Mouse (Mus musculus) embryonic facial prominence, embryonic 13.5 days (tissue): Measurements from ENCODE around the gene Kctd15. TPM values are rescaled to one million over a fixed set of nuclear protein-coding genes. Genes with fewer than 3 reads are reported as not detected.
A peak's percentile ranks its signal among the peaks of the same experiment; 100 is the strongest.

Source experiments
- ATAC-seq: fragments of 200-750 bp; cut with Nextera tagmentation; 2 replicates; pipeline ENCODE4 v1.8.0; 2017; ENCODE audit warnings: low read depth; ENCODE audit not compliant: insufficient number of reproducible peaks, insufficient read depth, low FRiP score, low TSS enrichment
- H3K27ac ChIP-seq: fragments of 300-500 bp; sonication (generic); 2 replicates; pipeline ENCODE4 v1.5.1; 2015; ENCODE audit warnings: moderate library complexity, mild to moderate bottlenecking, inconsistent platforms
- H3K27me3 ChIP-seq: fragments of 300-500 bp; sonication (generic); 2 replicates; pipeline ENCODE4 v1.6.1; 2015; ENCODE audit warnings: mild to moderate bottlenecking, inconsistent platforms
- H3K36me3 ChIP-seq: fragments of 300-500 bp; sonication (generic); 2 replicates; pipeline ENCODE4 v1.6.1; 2015; ENCODE audit warnings: mild to moderate bottlenecking, inconsistent platforms
- H3K4me1 ChIP-seq: fragments of 300-500 bp; sonication (generic); 2 replicates; pipeline ENCODE4 v1.6.1; 2015; ENCODE audit warnings: inconsistent platforms
- H3K4me2 ChIP-seq: fragments of 300-500 bp; sonication (generic); 2 replicates; pipeline ENCODE4 v1.6.1; 2015; ENCODE audit warnings: moderate library complexity, mild to moderate bottlenecking, inconsistent platforms
- H3K4me3 ChIP-seq: fragments of 300-500 bp; sonication (generic); 2 replicates; pipeline ENCODE4 v1.5.1; 2015; ENCODE audit warnings: mild to moderate bottlenecking, inconsistent platforms
- H3K9ac ChIP-seq: fragments of 300-500 bp; sonication (generic); 2 replicates; pipeline ENCODE4 v1.6.1; 2015; ENCODE audit warnings: mild to moderate bottlenecking, inconsistent platforms
- H3K9me3 ChIP-seq: fragments of 300-500 bp; sonication (generic); 2 replicates; pipeline ENCODE4 v1.6.1; 2016; ENCODE audit warnings: inconsistent platforms
- WGBS: fragments of 180-500 bp; shearing (Covaris S2); methylation state at CpG from one replicate; pipeline ENCODE4 v1.1.7; 2015; ENCODE audit warnings: mixed read lengths; 5-methylcytosine and 5-hydroxymethylcytosine counted together
- polyA plus RNA-seq: library from polyadenylated mRNA; unstranded; fragments of >200 nt; fragmentation: Nextera tagmentation; extraction: Ambion mirVana; gene quantifications from 2 replicates; pipeline ENCODE4 v1.2.1, GENCODE M21; 2015

The Kctd15 gene
- polyA plus RNA-seq, 1 experiment from 2014 or later = 59.2 TPM

GRCm38 (mm10) chr7:34644591-34644990 is 11.9 kb downstream of the Kctd15 start:
- Histone ChIP-seq H3K27ac (no peak overlapping the region), H3K9ac (no peak overlapping the region), H3K36me3 (peaks cover 96% of the 10 kb centered on the region), H3K4me3 (no peak overlapping the region), H3K4me1 (peaks cover 74% of the 10 kb centered on the region), H3K27me3 (no peaks in the 10 kb centered on the region), H3K4me2 (no peak overlapping the region), H3K9me3 (no peaks in the 10 kb centered on the region)
- WGBS = 82% methylated on average over 18 of the region's 18 CpGs
- no peak for ATAC-seq

DNA sequence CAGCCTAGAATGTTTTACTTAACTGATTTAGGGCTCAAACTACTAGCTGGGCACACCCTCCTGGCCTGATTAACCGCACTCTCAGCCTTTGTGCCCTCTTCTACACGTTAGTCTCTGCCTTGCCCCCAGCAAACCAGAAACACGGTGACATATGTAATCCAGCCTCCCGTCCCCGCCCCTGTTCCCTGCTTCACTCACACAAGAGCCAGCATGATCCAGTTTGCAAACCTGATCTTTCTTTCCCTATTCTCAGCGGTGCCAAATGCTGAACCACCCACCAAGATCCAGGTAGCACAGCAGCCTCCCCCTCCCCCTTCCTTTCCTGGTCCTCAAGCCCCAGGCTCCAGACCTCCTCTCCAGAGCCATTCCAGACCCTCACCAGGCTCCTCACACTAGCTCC is 13.2 kb downstream of the Kctd15 start:
- Histone ChIP-seq H3K27ac (peak overlapping the region; percentile 60; the same call in 1 of the 2 replicates), H3K4me3 (no peak overlapping the region), H3K4me1 (peaks cover 62% of the 10 kb centered on the region), H3K9me3 (no peaks in the 10 kb centered on the region), H3K9ac (peak overlapping the region; percentile 36; the same call in 1 of the 2 replicates), H3K36me3 (peaks cover 96% of the 10 kb centered on the region), H3K4me2 (no peak overlapping the region), H3K27me3 (no peaks in the 10 kb centered on the region)
- WGBS = 47% methylated on average over 6 of the region's 6 CpGs
- peak; percentile 16; the same call in 1 of the 2 replicates for ATAC-seq

GRCm38 (mm10) chr7:34641968-34642367 is 14.6 kb downstream of the Kctd15 start:
- 87% methylated on average over 13 of the region's 13 CpGs for WGBS
- H3K36me3 ChIP-seq = peaks cover 82% of the 10 kb centered on the region
- H3K27ac ChIP-seq = no peak overlapping the region
- H3K4me1 ChIP-seq = peaks cover 51% of the 10 kb centered on the region
- H3K9ac ChIP-seq = no peak overlapping the region
- no peaks in the 10 kb centered on the region for H3K27me3 ChIP-seq
- no peak overlapping the region for H3K4me2 ChIP-seq
- no peak for ATAC-seq
- H3K9me3 ChIP-seq = no peaks in the 10 kb centered on the region
- no peak overlapping the region for H3K4me3 ChIP-seq

GRCm38 (mm10) chr7:34639798-34640197 is 16.7 kb downstream of the Kctd15 start:
- Histone ChIP-seq H3K27ac (no peak overlapping the region), H3K4me3 (no peak overlapping the region), H3K36me3 (peaks cover 62% of the 10 kb centered on the region), H3K9me3 (no peaks in the 10 kb centered on the region), H3K4me1 (peaks cover 32% of the 10 kb centered on the region), H3K4me2 (no peak overlapping the region), H3K9ac (no peak overlapping the region), H3K27me3 (no peaks in the 10 kb centered on the region)
- 86% methylated on average over 11 of the region's 11 CpGs for WGBS
- no peak for ATAC-seq

GRCm38 (mm10) chr7:34636661-34637060 is 19.9 kb downstream of the Kctd15 start:
- no peak overlapping the region for H3K9ac ChIP-seq
- no peaks in the 10 kb centered on the region for H3K9me3 ChIP-seq
- H3K4me2 ChIP-seq = no peak overlapping the region
- H3K36me3 ChIP-seq = peaks cover 31% of the 10 kb centered on the region
- H3K27me3 ChIP-seq = no peaks in the 10 kb centered on the region
- no peak for ATAC-seq
- H3K27ac ChIP-seq = no peak overlapping the region
- H3K4me1 ChIP-seq = peaks cover 6% of the 10 kb centered on the region; the same call in 1 of the 2 replicates
- no peak overlapping the region for H3K4me3 ChIP-seq
- WGBS = 83% methylated on average over 4 of the region's 4 CpGs

DNA sequence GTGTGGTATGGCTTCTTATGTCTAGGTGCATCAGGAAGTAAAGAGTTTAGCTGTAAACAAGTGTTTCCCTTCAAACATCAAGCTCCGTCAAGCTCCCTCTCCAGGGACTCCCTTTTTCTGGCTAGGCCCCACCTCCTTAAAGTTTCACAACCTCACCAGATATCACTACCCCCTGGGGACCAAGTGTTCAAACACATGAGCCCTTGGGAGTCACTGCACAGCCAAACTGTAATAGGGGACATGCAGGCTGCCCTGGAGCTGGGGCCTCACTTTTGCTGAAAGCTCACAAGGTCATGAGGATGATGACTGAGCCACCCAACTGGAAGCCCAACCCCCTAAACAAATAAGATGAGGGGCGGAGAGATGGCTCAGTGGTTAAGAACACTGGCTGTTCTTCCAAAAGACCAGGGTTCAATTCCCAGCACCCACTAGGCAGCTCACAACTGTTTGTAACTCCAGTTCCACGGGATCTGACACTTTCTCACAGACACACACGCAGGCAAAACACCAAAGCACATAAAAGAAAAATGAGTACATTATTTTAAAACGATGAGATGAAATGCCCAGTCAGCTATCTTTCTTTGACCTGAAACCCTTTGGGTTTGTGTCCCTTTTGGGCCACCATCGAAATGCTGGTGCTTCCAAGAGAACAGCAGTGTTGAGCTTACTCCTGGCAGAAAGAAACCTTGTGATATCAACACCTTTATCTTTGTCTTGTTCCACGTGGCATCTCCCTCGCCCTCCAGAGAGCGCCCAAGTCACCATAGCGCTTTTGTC is 23.4 kb downstream of the Kctd15 start:
- Histone ChIP-seq H3K9me3 (no peaks in the 10 kb centered on the region), H3K36me3 (no peaks in the 10 kb centered on the region), H3K4me1 (peaks cover 18% of the 10 kb centered on the region), H3K9ac (no peak overlapping the region), H3K4me2 (no peak overlapping the region), H3K27ac (no peak overlapping the region), H3K4me3 (no peak overlapping the region), H3K27me3 (no peaks in the 10 kb centered on the region)
- 81% methylated on average over 10 of the region's 10 CpGs for WGBS
- ATAC-seq = no peak

- Histone ChIP-seq H3K4me3 (peak overlapping the region; percentile 42), H3K27ac (peak overlapping the region; percentile 93), H3K27me3 (no peaks in the 10 kb centered on the region), H3K9me3 (no peaks in the 10 kb centered on the region), H3K36me3 (no peaks in the 10 kb centered on the region), H3K4me2 (peak overlapping the region; percentile 69), H3K4me1 (peaks cover 18% of the 10 kb centered on the region), H3K9ac (peak overlapping the region; percentile 70)
- 0% methylated on average over 33 of the region's 34 CpGs for WGBS
- ATAC-seq = peak; percentile 84
These were observed 26.1 kb downstream of the Kctd15 start for GRCm38 (mm10) chr7:34630211-34631085.

DNA sequence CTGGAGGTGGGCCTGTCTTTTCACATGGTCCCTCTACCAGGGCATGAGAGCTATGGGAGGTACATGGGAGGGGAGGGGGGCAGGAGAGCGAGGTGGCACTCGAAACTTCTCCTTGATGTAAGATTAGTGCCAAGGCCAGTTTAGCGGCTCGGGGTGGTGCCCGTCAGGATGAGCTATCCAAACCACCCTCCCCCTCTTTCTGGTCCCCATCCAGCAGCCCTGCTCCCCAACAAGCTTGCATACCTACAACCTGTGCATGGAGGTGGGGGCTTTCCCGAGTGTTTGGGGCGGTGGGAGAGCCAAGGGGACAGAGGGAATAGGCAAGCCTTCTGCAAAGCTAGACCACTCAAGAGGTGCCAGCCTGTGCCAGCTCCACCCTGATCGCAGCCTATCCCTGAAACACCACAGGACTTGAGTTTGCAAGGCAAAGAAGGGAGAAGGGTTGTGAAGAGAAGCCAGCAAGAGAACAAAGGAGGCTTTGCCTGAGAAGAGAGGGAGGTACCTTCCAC is 26.8 kb downstream of the Kctd15 start:
- ATAC-seq = peak; percentile 28; the same call in 1 of the 2 replicates
- H3K27me3 ChIP-seq = no peaks in the 10 kb centered on the region
- H3K9me3 ChIP-seq = no peaks in the 10 kb centered on the region
- peak overlapping the region; percentile 93 for H3K27ac ChIP-seq
- H3K9ac ChIP-seq = peak overlapping the region; percentile 70
- 47% methylated on average over 8 of the region's 8 CpGs for WGBS
- peak overlapping the region; percentile 42 for H3K4me3 ChIP-seq
- H3K36me3 ChIP-seq = no peaks in the 10 kb centered on the region
- peak overlapping the region; percentile 69 for H3K4me2 ChIP-seq
- peaks cover 18% of the 10 kb centered on the region for H3K4me1 ChIP-seq

- Histone ChIP-seq H3K36me3 (no peaks in the 10 kb centered on the region), H3K4me1 (no peaks in the 10 kb centered on the region; the same call in 1 of the 2 replicates), H3K27me3 (no peaks in the 10 kb centered on the region), H3K4me3 (no peak overlapping the region), H3K9me3 (peaks cover 6% of the 10 kb centered on the region; the same call in 1 of the 2 replicates), H3K4me2 (no peak overlapping the region), H3K9ac (no peak overlapping the region), H3K27ac (no peak overlapping the region)
- no peak; the same call in 1 of the 2 replicates for ATAC-seq
- 21% methylated on average over 2 of the region's 2 CpGs for WGBS
These were observed 36.1 kb downstream of the Kctd15 start for GRCm38 (mm10) chr7:34620411-34620810.

DNA sequence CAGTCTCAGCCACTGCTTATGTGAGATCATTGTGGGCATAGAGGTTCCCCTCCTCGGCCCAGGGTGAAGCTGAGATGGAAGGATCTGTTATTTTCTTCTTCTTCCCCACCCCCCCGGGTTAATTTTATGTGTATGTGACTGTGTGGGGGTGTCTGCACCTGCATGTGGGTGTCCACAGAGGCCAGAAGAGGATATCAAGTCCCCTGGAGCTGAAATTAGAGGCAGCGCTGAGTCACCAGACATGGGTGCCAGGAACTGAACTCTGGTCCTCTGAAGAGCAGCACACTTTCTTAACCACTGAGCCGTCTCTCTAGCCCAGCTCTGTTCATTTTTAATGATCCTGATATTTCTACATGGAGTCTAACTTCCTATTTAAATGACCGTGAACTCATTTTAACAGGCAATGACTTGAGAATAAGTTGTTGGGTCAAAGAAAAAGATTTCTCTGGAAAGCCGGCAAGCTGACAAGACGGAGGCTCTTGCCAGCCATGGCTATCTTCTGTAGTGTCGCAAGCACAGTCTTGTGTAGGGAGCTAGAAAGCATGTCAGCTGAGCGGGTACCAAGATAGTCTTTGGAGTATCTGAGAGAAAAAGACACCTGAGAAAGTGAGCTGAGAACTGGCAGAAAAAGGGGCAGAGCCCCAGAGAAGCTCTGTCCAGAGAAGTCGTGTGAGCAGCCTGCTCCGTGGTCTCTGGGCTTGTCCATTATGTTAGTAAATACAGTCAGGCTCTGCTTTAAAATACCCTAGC is 38.2 kb downstream of the Kctd15 start:
- no peaks in the 10 kb centered on the region for H3K36me3 ChIP-seq
- no peaks in the 10 kb centered on the region for H3K27me3 ChIP-seq
- ATAC-seq = no peak
- H3K9me3 ChIP-seq = peaks cover 6% of the 10 kb centered on the region; the same call in 1 of the 2 replicates
- no peak overlapping the region for H3K4me3 ChIP-seq
- WGBS = 81% methylated on average over 11 of the region's 11 CpGs
- no peak overlapping the region for H3K27ac ChIP-seq
- H3K4me1 ChIP-seq = peaks cover 6% of the 10 kb centered on the region; the same call in 1 of the 2 replicates
- no peak overlapping the region for H3K9ac ChIP-seq
- no peak overlapping the region for H3K4me2 ChIP-seq

GRCm38 (mm10) chr7:34616275-34616674 is 40.3 kb downstream of the Kctd15 start:
- no peak for ATAC-seq
- Histone ChIP-seq H3K4me1 (peaks cover 10% of the 10 kb centered on the region; the same call in 1 of the 2 replicates), H3K27ac (no peak overlapping the region), H3K9ac (no peak overlapping the region), H3K36me3 (no peaks in the 10 kb centered on the region), H3K27me3 (no peaks in the 10 kb centered on the region), H3K4me2 (no peak overlapping the region), H3K4me3 (no peak overlapping the region), H3K9me3 (peaks cover 6% of the 10 kb centered on the region; the same call in 1 of the 2 replicates)
- WGBS = 93% methylated on average over 2 of the region's 2 CpGs
